ENCODE assay signal across 8 mouse cellular contexts in the genomic region with DNA sequence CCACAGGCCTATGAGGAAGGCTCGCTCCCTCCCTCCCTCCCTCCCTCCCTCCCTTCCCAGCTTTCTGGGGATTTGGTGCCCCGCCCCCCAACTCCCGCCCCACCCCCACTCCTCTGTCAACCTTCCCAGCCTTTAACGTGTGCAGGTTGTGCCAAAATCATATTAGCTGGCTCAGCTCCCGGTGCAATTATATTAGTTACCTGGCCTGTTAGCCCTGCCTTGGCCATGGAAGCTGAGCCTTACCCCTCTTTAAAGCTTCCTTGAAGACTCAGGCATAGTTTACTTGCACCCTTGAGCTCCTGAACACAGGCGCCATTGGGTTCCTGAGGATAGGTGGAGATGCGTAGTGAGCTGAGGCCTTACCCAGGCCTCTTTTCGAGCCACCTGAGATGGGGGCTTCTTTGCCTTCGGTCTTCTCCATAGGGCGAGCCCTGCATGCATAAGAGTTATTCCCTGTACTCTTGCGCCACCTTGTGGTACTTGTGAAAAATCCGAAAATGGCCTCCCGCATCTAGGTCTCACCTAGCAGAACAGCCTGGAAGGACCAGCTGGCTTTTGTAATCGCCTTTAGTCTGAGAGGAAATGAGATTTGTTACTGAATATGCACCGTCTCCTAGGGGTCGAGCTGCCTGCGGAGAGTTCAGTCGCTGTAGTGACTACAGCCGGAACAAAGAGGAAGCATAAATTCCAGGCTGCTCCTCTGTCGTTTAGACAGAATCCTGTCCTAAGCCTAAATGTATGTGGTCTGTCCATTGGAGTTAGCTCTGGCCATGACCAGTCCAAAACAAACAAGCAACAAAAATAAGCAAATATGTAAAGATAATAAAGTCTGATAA. TPM values are rescaled to one million over a fixed set of nuclear protein-coding genes. Genes with fewer than 3 reads are reported as not detected.
DNase-seq lines count a peak whose midpoint lies in the region; ATAC-seq and TF ChIP-seq lines count a peak whose summit lies in the region.

No protein-coding gene starts in this region.

- H3K36me3 ChIP-seq in CH12.LX (replicated peaks in 1 of 2; ENCODE audit: control insufficient read depth in 1 of 2, insufficient read depth in 1 of 2, low read length in 1 of 2), result no peaks in the 10 kb centered on the region
- no peaks in the 10 kb centered on the region for H3K36me3 ChIP-seq in forebrain, embryonic 13.5 days (ENCODE audit: poor library complexity, severe bottlenecking)
- H3K36me3 ChIP-seq in heart, postnatal 0 days (replicated peaks; ENCODE audit: control insufficient read depth, insufficient read depth, low read length), result no peaks in the 10 kb centered on the region
- H3K36me3 ChIP-seq in liver, embryonic 14.5 days (replicated peaks; ENCODE audit: control insufficient read depth, insufficient read depth, low read depth), result no peaks in the 10 kb centered on the region
- H3K36me3 ChIP-seq in neural tube, embryonic 11.5 days (ENCODE audit: control insufficient read depth, insufficient read depth, low read length), result no peaks in the 10 kb centered on the region
- H3K36me3 ChIP-seq in stomach, postnatal 0 days (ENCODE audit: control insufficient read depth, insufficient read depth, low read length), result no peaks in the 10 kb centered on the region

- dilution Hi-C loops in CH12.LX (cut with MboI; ENCODE audit: extremely low pct_ligation_motif_present, extremely low pct_unique_long_range_greater_than_20kb, low sequenced_read_pairs), result no loop called here

- no peak for TF ChIP-seq POLR2A in CH12.LX (IDR thresholded peaks at IDR 0.05; ENCODE audit: low read depth, low read length)

- peak; percentile 99 for TF ChIP-seq RAD21 in CH12.LX (IDR thresholded peaks at IDR 0.05; ENCODE audit: low read depth, low read length)

- in situ Hi-C loops in CH12.LX (cut with MboI; ENCODE audit: low pct_ligation_motif_present, low pct_unique_long_range_greater_than_20kb, low sequenced_read_pairs), result loop anchor here (10.0 to 25.0 kb wide), 5 partner anchors 102 to 834 kb away; no protein-coding TSS in a partner anchor

- H3K79me2 ChIP-seq in CH12.LX (replicated peaks; ENCODE audit: control insufficient read depth, extremely low read depth, insufficient read depth, poor library complexity, severe bottlenecking), result no peaks in the 10 kb centered on the region

- peak; percentile 93 for ATAC-seq in forebrain, embryonic 13.5 days
- peak; percentile 86 for ATAC-seq in heart, postnatal 0 days (ENCODE audit: insufficient read depth, low read depth)
- peak; percentile 41; the same call in 1 of the 2 replicates for ATAC-seq in liver, embryonic 14.5 days (ENCODE audit: insufficient read depth)
- peak; percentile 84 for ATAC-seq in neural tube, embryonic 11.5 days (ENCODE audit: insufficient read depth, low FRiP score, low TSS enrichment)
- peak; percentile 73 for ATAC-seq in stomach, postnatal 0 days (ENCODE audit: low FRiP score, low TSS enrichment)

- peak overlapping the region; percentile 41; the same call in 1 of the 2 replicates for H3K4me2 ChIP-seq in CH12.LX (ENCODE audit: insufficient read depth, low read depth, poor library complexity, severe bottlenecking)
- peak overlapping the region; percentile 38 for H3K4me2 ChIP-seq in forebrain, embryonic 13.5 days
- peak overlapping the region; percentile 27; the same call in 1 of the 2 replicates for H3K4me2 ChIP-seq in heart, postnatal 0 days (ENCODE audit: low read depth, low read length)
- peak overlapping the region; percentile 32; the same call in 1 of the 2 replicates for H3K4me2 ChIP-seq in liver, embryonic 14.5 days (ENCODE audit: low read depth)
- no peak overlapping the region for H3K4me2 ChIP-seq in neural tube, embryonic 11.5 days (ENCODE audit: low read depth)
- peak overlapping the region; percentile 38 for H3K4me2 ChIP-seq in stomach, postnatal 0 days (replicated peaks; ENCODE audit: low read depth)

- no peak overlapping the region for H3K4me3 ChIP-seq in CH12.LX (replicated peaks in 1 of 3; ENCODE audit: low read depth in 2 of 3, low read length in 2 of 3, poor library complexity in 1 of 3)
- no peak overlapping the region for H3K4me3 ChIP-seq in forebrain, embryonic 13.5 days
- no peak overlapping the region for H3K4me3 ChIP-seq in heart, postnatal 0 days (ENCODE audit: low read depth, low read length)
- no peak overlapping the region for H3K4me3 ChIP-seq in liver, embryonic 14.5 days (ENCODE audit: insufficient read depth in 1 of 2, low read depth in 2 of 2, low read length in 2 of 2)
- H3K4me3 ChIP-seq in neural tube, embryonic 11.5 days (ENCODE audit: low read depth, low read length), result no peak overlapping the region
- 0 out of 2 replicates have a peak overlapping the region, but pooled peaks have one; percentile 12 for H3K4me3 ChIP-seq in stomach, postnatal 0 days (ENCODE audit: low read depth, low read length)

- H3K9me3 ChIP-seq in CH12.LX (replicated peaks; ENCODE audit: low read length), result no peaks in the 10 kb centered on the region
- H3K9me3 ChIP-seq in forebrain, embryonic 13.5 days (replicated peaks), result no peaks in the 10 kb centered on the region
- no peaks in the 10 kb centered on the region for H3K9me3 ChIP-seq in heart, postnatal 0 days (replicated peaks; ENCODE audit: control insufficient read depth, low read length)
- H3K9me3 ChIP-seq in liver, embryonic 14.5 days (ENCODE audit: control insufficient read depth, low read length), result no peaks in the 10 kb centered on the region
- H3K9me3 ChIP-seq in neural tube, embryonic 11.5 days (ENCODE audit: control insufficient read depth, low read length), result no peaks in the 10 kb centered on the region
- H3K9me3 ChIP-seq in stomach, postnatal 0 days (ENCODE audit: control insufficient read depth, low read length), result no peaks in the 10 kb centered on the region

- no peak for TF ChIP-seq EP300 in CH12.LX (IDR thresholded peaks at IDR 0.05; ENCODE audit: low read length)
- no peak for TF ChIP-seq EP300 in heart, postnatal 0 days (IDR thresholded peaks at IDR 0.05; ENCODE audit: low read depth)
- TF ChIP-seq EP300 in liver, embryonic 14.5 days (IDR thresholded peaks at IDR 0.05; ENCODE audit: low read depth), result no peak
- no peak for TF ChIP-seq EP300 in stomach, postnatal 0 days (optimal IDR thresholded peaks at IDR 0.05)

- WGBS in forebrain, embryonic 13.5 days, result 7% methylated on average over 19 of the region's 20 CpGs
- 10% methylated on average over 20 of the region's 20 CpGs for WGBS in heart, postnatal 0 days
- WGBS in liver, embryonic 14.5 days (ENCODE audit: insufficient replicate concordance), result 9% methylated on average over 19 of the region's 20 CpGs
- 5% methylated on average over 19 of the region's 20 CpGs for WGBS in neural tube, embryonic 11.5 days
- 5% methylated on average over 19 of the region's 20 CpGs for WGBS in stomach, postnatal 0 days

- DNase-seq in CH12.LX (ENCODE audit: extremely low read depth), result peak; percentile 86
- peak; percentile 60 for DNase-seq in c-Kit-positive CD71-positive TER-119-negative erythroid progenitor cells, embryonic 14.5 days (ENCODE audit: low read depth)
- peak; percentile 75 for DNase-seq in heart, postnatal 0 days (ENCODE audit: low spot score)
- peak; percentile 78 to 80 for DNase-seq in kidney, postnatal 36 days
- DNase-seq in liver, embryonic 14.5 days (ENCODE audit: low read depth in 3 of 3, low spot score in 3 of 3), result peak; percentile 47 to 52 (median 50)
- DNase-seq in neural tube, embryonic 11.5 days (ENCODE audit: low spot score), result peak; percentile 85
- peak; percentile 75 for DNase-seq in stomach, postnatal 0 days (ENCODE audit: low spot score)

- H3K9ac ChIP-seq in CH12.LX (ENCODE audit: insufficient read depth, low read depth), result no peak overlapping the region
- no peak overlapping the region for H3K9ac ChIP-seq in forebrain, embryonic 13.5 days
- no peak overlapping the region for H3K9ac ChIP-seq in heart, postnatal 0 days (replicated peaks; ENCODE audit: low read depth, low read length)
- H3K9ac ChIP-seq in liver, embryonic 14.5 days (replicated peaks), result no peak overlapping the region
- H3K9ac ChIP-seq in neural tube, embryonic 11.5 days (ENCODE audit: low read length), result no peak overlapping the region
- H3K9ac ChIP-seq in stomach, postnatal 0 days (ENCODE audit: low read length), result peak overlapping the region; percentile 18; the same call in 1 of the 2 replicates

- TF ChIP-seq CTCF in CH12.LX (conservative IDR thresholded peaks at IDR 0.05 in 1 of 2, IDR thresholded peaks at IDR 0.05 in 1 of 2; ENCODE audit: low read depth in 2 of 2, low read length in 2 of 2), result peak; percentile 63 to 95
- TF ChIP-seq CTCF in heart, postnatal 0 days (IDR thresholded peaks at IDR 0.05; ENCODE audit: low read depth), result peak; percentile 91
- peak; percentile 84 for TF ChIP-seq CTCF in liver, embryonic 14.5 days (IDR thresholded peaks at IDR 0.05; ENCODE audit: low read depth)
- peak; percentile 97 for TF ChIP-seq CTCF in stomach, postnatal 0 days (IDR thresholded peaks at IDR 0.05; ENCODE audit: low read depth)

- peaks cover 2 to 18% of the 10 kb centered on the region in 2 experiments; a peak in 2 of 4 replicates for H3K4me1 ChIP-seq in CH12.LX (ENCODE audit: control insufficient read depth in 1 of 2, insufficient read depth in 2 of 2)
- H3K4me1 ChIP-seq in forebrain, embryonic 13.5 days, result 0 out of 2 replicates have a peak, but pooled peaks cover 4% of the 10 kb centered on the region
- peaks cover 4% of the 10 kb centered on the region; the same call in 1 of the 2 replicates for H3K4me1 ChIP-seq in heart, postnatal 0 days (ENCODE audit: control insufficient read depth, insufficient read depth)
- no peaks in the 10 kb centered on the region for H3K4me1 ChIP-seq in liver, embryonic 14.5 days (replicated peaks; ENCODE audit: control insufficient read depth in 2 of 2, insufficient read depth in 2 of 2, low read length in 1 of 2)
- no peaks in the 10 kb centered on the region for H3K4me1 ChIP-seq in neural tube, embryonic 11.5 days (ENCODE audit: control insufficient read depth, insufficient read depth, low read length)
- H3K4me1 ChIP-seq in stomach, postnatal 0 days (replicated peaks; ENCODE audit: control insufficient read depth, insufficient read depth), result no peaks in the 10 kb centered on the region

- no peak overlapping the region for H3K27ac ChIP-seq in CH12.LX (ENCODE audit: insufficient read depth, low read depth)
- H3K27ac ChIP-seq in forebrain, embryonic 13.5 days, result no peak overlapping the region
- H3K27ac ChIP-seq in heart, postnatal 0 days (ENCODE audit: low read depth), result no peak overlapping the region
- H3K27ac ChIP-seq in liver, embryonic 14.5 days, result no peak overlapping the region
- no peak overlapping the region for H3K27ac ChIP-seq in neural tube, embryonic 11.5 days (ENCODE audit: low read depth, low read length)
- H3K27ac ChIP-seq in stomach, postnatal 0 days (replicated peaks), result no peak overlapping the region

- H3K27me3 ChIP-seq in CH12.LX (replicated peaks), result peaks cover 19% of the 10 kb centered on the region
- 0 out of 2 replicates have a peak, but pooled peaks cover 5% of the 10 kb centered on the region for H3K27me3 ChIP-seq in forebrain, embryonic 13.5 days
- H3K27me3 ChIP-seq in heart, postnatal 0 days (ENCODE audit: control insufficient read depth, insufficient read depth, low read length), result no peaks in the 10 kb centered on the region
- H3K27me3 ChIP-seq in liver, embryonic 14.5 days (ENCODE audit: control insufficient read depth, insufficient read depth, low read length), result no peaks in the 10 kb centered on the region
- H3K27me3 ChIP-seq in neural tube, embryonic 11.5 days (ENCODE audit: control insufficient read depth, insufficient read depth, low read length), result no peaks in the 10 kb centered on the region
- no peaks in the 10 kb centered on the region for H3K27me3 ChIP-seq in stomach, postnatal 0 days (ENCODE audit: control insufficient read depth, insufficient read depth, low read length)

RNA-seq across cellular contexts. Expression of a gene that starts 51.8 kb away (rescaled TPM):
- not detected in 2 replicates for total RNA-seq in CH12.LX (2012; rRNA removed)
- total RNA-seq in CH12.LX (2014; rRNA removed), result not detected in 2 replicates
- not detected in 2 replicates for polyA plus RNA-seq in CH12.LX (2012; ENCODE audit: insufficient read length, low read depth)
- 0.30 and 0.45 TPM in 2 replicates for polyA plus RNA-seq in forebrain, embryonic 13.5 days (2015; fragmentation: Nextera tagmentation; extraction: Ambion mirVana)
- 1.6 and 2.0 TPM in 2 replicates for total RNA-seq in heart, postnatal 0 days (2014; rRNA removed; ENCODE audit: low replicate concordance)
- polyA plus RNA-seq in heart, postnatal 0 days (2015; fragmentation: Nextera tagmentation; extraction: Ambion mirVana), result 0.77 and 0.86 TPM in 2 replicates
- 0.26 and 0.27 TPM in 2 replicates for polyA plus RNA-seq in liver, embryonic 14.5 days (2012; rRNA removed)
- polyA plus RNA-seq in liver, embryonic 14.5 days (2014; fragmentation: Nextera tagmentation; extraction: Ambion mirVana), result 0.28 and 0.39 TPM in 2 replicates
- polyA plus RNA-seq in neural tube, embryonic 11.5 days (2014; fragmentation: Nextera tagmentation; extraction: Ambion mirVana), result 0.68 and 0.69 TPM in 2 replicates
- 2.5 and 2.9 TPM in 2 replicates for polyA plus RNA-seq in stomach, postnatal 0 days (2015; fragmentation: Nextera tagmentation; extraction: Ambion mirVana)

Comparison
In these comparisons a context has a peak if more than half of its experiments do, and no peak if none do; other contexts are left out.
1. ATAC-seq: peak in every context shown above with its lines; median percentile 93 in forebrain, embryonic 13.5 days; 86 in heart, postnatal 0 days; 84 in neural tube, embryonic 11.5 days; 73 in stomach, postnatal 0 days; 41 in liver, embryonic 14.5 days.